Mouse (Mus musculus): ENCODE results near the gene Nkd2. TPM values are rescaled to one million over a fixed set of nuclear protein-coding genes. Genes with fewer than 3 reads are reported as not detected.

The Nkd2 gene
- total and polyA plus RNA-seq, 3 experiments: not detected

DNA sequence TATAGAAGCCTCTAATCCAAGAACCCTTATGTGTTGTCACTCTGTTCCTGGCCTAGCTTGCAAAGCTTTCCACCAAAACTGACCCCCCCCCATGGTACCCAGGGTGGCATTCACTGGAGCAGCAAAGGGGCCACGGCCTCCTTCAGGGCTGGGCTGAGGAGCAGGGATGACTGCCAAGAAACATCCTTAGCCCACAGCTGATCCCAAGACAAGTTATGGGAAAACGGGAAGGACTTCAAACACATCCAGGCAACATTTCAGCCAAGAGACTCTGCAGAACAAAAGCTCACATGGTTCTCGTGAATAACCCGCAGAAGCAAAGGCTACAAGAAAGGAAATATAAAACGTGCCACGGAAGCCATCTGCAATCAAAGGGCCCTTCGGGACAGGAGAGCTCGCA, 20.2 kb downstream of the Nkd2 start:
- H3K79me2 ChIP-seq (replicated peaks; ENCODE audit: control insufficient read depth, extremely low read depth, insufficient read depth, poor library complexity, severe bottlenecking): no peaks in the 10 kb centered on the region
- TF ChIP-seq RCOR1 (conservative IDR thresholded peaks at IDR 0.05; ENCODE audit: low read depth, low read length): no peak
- no peak for TF ChIP-seq KAT2A (IDR thresholded peaks at IDR 0.05; ENCODE audit: insufficient replicate concordance, low read length)
- TF ChIP-seq IRF4 (IDR thresholded peaks at IDR 0.05; ENCODE audit: low read depth, low read length): no peak
- no peak overlapping the region for H3K9ac ChIP-seq (ENCODE audit: insufficient read depth, low read depth)
- no peaks in the 10 kb centered on the region for H3K4me1 ChIP-seq (ENCODE audit: control insufficient read depth in 1 of 2, insufficient read depth in 2 of 2)
- no peak overlapping the region for H3K4me3 ChIP-seq (replicated peaks in 1 of 3; ENCODE audit: low read depth in 2 of 3, low read length in 2 of 3, poor library complexity in 1 of 3)
- no peaks in the 10 kb centered on the region for H3K9me3 ChIP-seq (replicated peaks; ENCODE audit: low read length)
- no peak overlapping the region for H3K4me2 ChIP-seq (ENCODE audit: insufficient read depth, low read depth, poor library complexity, severe bottlenecking)
- DNase-seq (ENCODE audit: extremely low read depth): no peak
- in situ Hi-C loops (cut with MboI; ENCODE audit: low pct_ligation_motif_present, low pct_unique_long_range_greater_than_20kb, low sequenced_read_pairs): loop anchor here (10.0 kb wide), 1 partner anchor 102 kb away; no protein-coding TSS in a partner anchor
- dilution Hi-C loops (cut with MboI; ENCODE audit: extremely low pct_ligation_motif_present, extremely low pct_unique_long_range_greater_than_20kb, low sequenced_read_pairs): no loop called here
- no peak overlapping the region for H3K27ac ChIP-seq (ENCODE audit: insufficient read depth, low read depth)
- no peaks in the 10 kb centered on the region for H3K36me3 ChIP-seq (replicated peaks in 1 of 2; ENCODE audit: control insufficient read depth in 1 of 2, insufficient read depth in 1 of 2, low read length in 1 of 2)
- no peaks in the 10 kb centered on the region for H3K27me3 ChIP-seq (replicated peaks)

DNA sequence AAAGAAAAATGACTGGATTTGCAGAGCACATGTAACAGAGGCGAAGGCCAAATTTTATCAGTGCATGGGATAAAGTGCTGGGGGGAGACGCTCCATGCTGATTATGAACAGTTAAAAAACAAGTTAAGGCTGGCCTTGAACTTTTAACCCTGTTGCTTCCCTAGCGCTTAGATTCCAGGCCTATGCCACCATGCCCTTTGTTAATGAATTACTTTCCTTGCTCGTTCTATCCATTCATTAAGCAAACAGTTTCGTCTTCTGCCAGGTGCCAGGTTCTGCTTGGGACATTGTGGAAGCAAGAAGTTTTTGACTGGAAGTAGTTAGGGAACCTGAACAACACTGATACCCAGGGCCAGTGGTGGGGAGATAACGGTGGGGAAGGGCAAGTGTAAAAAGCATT, 23.7 kb downstream of the Nkd2 start:
- dilution Hi-C loops (cut with MboI; ENCODE audit: extremely low pct_ligation_motif_present, extremely low pct_unique_long_range_greater_than_20kb, low sequenced_read_pairs) (no loop called here), in situ Hi-C loops (cut with MboI; ENCODE audit: low pct_ligation_motif_present, low pct_unique_long_range_greater_than_20kb, low sequenced_read_pairs) (loop anchor here (10.0 kb wide), 1 partner anchor 99 kb away; no protein-coding TSS in a partner anchor)
- H3K9ac ChIP-seq (ENCODE audit: insufficient read depth, low read depth): no peak overlapping the region
- H3K27me3 ChIP-seq (replicated peaks): no peaks in the 10 kb centered on the region
- no peak for TF ChIP-seq JUND (conservative IDR thresholded peaks at IDR 0.05; ENCODE audit: low read depth, low read length)
- no peak for TF ChIP-seq NELFE (IDR thresholded peaks at IDR 0.05; ENCODE audit: low read depth, low read length)
- no peak for TF ChIP-seq SMC3 (IDR thresholded peaks at IDR 0.05; ENCODE audit: low read depth, low read length)
- H3K9me3 ChIP-seq (replicated peaks; ENCODE audit: low read length): no peaks in the 10 kb centered on the region
- no peak overlapping the region for H3K4me2 ChIP-seq (ENCODE audit: insufficient read depth, low read depth, poor library complexity, severe bottlenecking)
- H3K4me3 ChIP-seq (replicated peaks in 1 of 3; ENCODE audit: low read depth in 2 of 3, low read length in 2 of 3, poor library complexity in 1 of 3): no peak overlapping the region
- DNase-seq (ENCODE audit: extremely low read depth): no peak
- H3K36me3 ChIP-seq (replicated peaks in 1 of 2; ENCODE audit: control insufficient read depth in 1 of 2, insufficient read depth in 1 of 2, low read length in 1 of 2): no peaks in the 10 kb centered on the region
- no peaks in the 10 kb centered on the region for H3K4me1 ChIP-seq (ENCODE audit: control insufficient read depth in 1 of 2, insufficient read depth in 2 of 2)
- H3K79me2 ChIP-seq (replicated peaks; ENCODE audit: control insufficient read depth, extremely low read depth, insufficient read depth, poor library complexity, severe bottlenecking): no peaks in the 10 kb centered on the region
- H3K27ac ChIP-seq (ENCODE audit: insufficient read depth, low read depth): no peak overlapping the region

DNA sequence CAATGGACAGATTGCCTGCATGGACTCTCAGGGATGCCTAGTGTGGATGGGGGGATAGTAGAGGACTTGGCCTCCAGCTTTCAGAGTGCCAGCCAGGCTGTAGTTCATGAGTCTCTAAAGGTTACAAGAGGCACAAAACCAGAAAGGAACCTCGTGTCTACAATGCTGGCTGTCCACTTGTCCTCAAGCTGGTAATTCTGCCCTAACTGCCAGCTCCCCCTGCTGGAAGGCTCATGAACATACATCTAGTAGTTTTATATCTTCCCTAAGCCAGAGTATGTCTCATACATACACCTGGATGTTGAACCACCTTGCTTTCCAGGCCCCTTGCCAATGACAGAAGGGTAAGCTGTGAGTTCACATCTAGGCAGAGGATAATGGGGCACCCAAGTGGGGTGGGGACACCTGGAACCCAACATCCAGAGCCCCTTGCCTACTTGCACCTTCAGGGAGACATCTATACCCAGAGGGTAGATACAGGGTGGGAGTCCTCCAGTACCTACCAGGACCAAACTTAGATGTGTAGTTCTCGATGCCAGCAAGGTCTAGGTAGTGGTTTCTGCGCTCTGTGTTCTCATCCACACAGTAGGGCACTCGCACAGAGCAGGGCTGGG, 25.1 kb downstream of the Nkd2 start:
- no peak overlapping the region for H3K4me3 ChIP-seq (replicated peaks in 1 of 3; ENCODE audit: low read depth in 2 of 3, low read length in 2 of 3, poor library complexity in 1 of 3)
- peaks cover 0 to 6% of the 10 kb centered on the region in 2 experiments; a peak in 2 of 4 replicates for H3K4me1 ChIP-seq (ENCODE audit: control insufficient read depth in 1 of 2, insufficient read depth in 2 of 2)
- dilution Hi-C loops (cut with MboI; ENCODE audit: extremely low pct_ligation_motif_present, extremely low pct_unique_long_range_greater_than_20kb, low sequenced_read_pairs) (no loop called here), in situ Hi-C loops (cut with MboI; ENCODE audit: low pct_ligation_motif_present, low pct_unique_long_range_greater_than_20kb, low sequenced_read_pairs) (loop anchor here (10.0 kb wide), 1 partner anchor 97 kb away; no protein-coding TSS in a partner anchor)
- DNase-seq (ENCODE audit: extremely low read depth): peak; percentile 61
- H3K27me3 ChIP-seq (replicated peaks): no peaks in the 10 kb centered on the region
- H3K79me2 ChIP-seq (replicated peaks; ENCODE audit: control insufficient read depth, extremely low read depth, insufficient read depth, poor library complexity, severe bottlenecking): no peaks in the 10 kb centered on the region
- H3K36me3 ChIP-seq (replicated peaks in 1 of 2; ENCODE audit: control insufficient read depth in 1 of 2, insufficient read depth in 1 of 2, low read length in 1 of 2): no peaks in the 10 kb centered on the region
- no peaks in the 10 kb centered on the region for H3K9me3 ChIP-seq (replicated peaks; ENCODE audit: low read length)
- H3K27ac ChIP-seq (ENCODE audit: insufficient read depth, low read depth): no peak overlapping the region
- no peak overlapping the region for H3K9ac ChIP-seq (ENCODE audit: insufficient read depth, low read depth)
- TF ChIP-seq ETS1 (conservative IDR thresholded peaks at IDR 0.05; ENCODE audit: low read depth, low read length) (no peak), NELFE (IDR thresholded peaks at IDR 0.05; ENCODE audit: low read depth, low read length) (no peak), ZKSCAN1 (IDR thresholded peaks at IDR 0.05; ENCODE audit: borderline replicate concordance, low read depth, low read length) (no peak), MXI1 (IDR thresholded peaks at IDR 0.05; ENCODE audit: low read depth, low read length) (no peak), JUN (IDR thresholded peaks at IDR 0.05; ENCODE audit: insufficient read depth, low read depth, low read length) (no peak), SMC3 (IDR thresholded peaks at IDR 0.05; ENCODE audit: low read depth, low read length) (peak; percentile 90), ZC3H11A (IDR thresholded peaks at IDR 0.05; ENCODE audit: low read depth, low read length) (peak; percentile 24; the same call in 1 of the 2 replicates), RAD21 (IDR thresholded peaks at IDR 0.05; ENCODE audit: low read depth, low read length) (peak; percentile 82), CTCF (conservative IDR thresholded peaks at IDR 0.05 in 1 of 2, IDR thresholded peaks at IDR 0.05 in 1 of 2; ENCODE audit: low read depth in 2 of 2, low read length in 2 of 2) (peak; percentile 74 to 93)
- no peak overlapping the region for H3K4me2 ChIP-seq (ENCODE audit: insufficient read depth, low read depth, poor library complexity, severe bottlenecking)
